Mouse (Mus musculus): ENCODE results near the gene Nkapd1. TPM values are rescaled to one million over a fixed set of nuclear protein-coding genes. Genes with fewer than 3 reads are reported as not detected.

Nkapd1 gene
- polyA plus RNA-seq, 1 experiment from 2014 or later = 20.1 TPM

GRCm38 (mm10) chr9:50604338-50604737, 12.9 kb downstream of the Nkapd1 start:
- Histone ChIP-seq H3K9ac (ENCODE audit: low read depth, low read length) (peak overlapping the region; percentile 85), H3K4me3 (ENCODE audit: low read depth, low read length) (peak overlapping the region; percentile 90), H3K4me2 (peak overlapping the region; percentile 73), H3K36me3 (ENCODE audit: control insufficient read depth, insufficient read depth, low read length) (peaks cover 23% of the 10 kb centered on the region; the same call in 1 of the 2 replicates), H3K27me3 (replicated peaks; ENCODE audit: control insufficient read depth, insufficient read depth, low read length) (no peaks in the 10 kb centered on the region), H3K27ac (ENCODE audit: low read depth, low read length) (peak overlapping the region; percentile 66), H3K4me1 (replicated peaks; ENCODE audit: control insufficient read depth, insufficient read depth, low read length) (peaks cover 15% of the 10 kb centered on the region), H3K9me3 (ENCODE audit: control insufficient read depth, low read length) (no peaks in the 10 kb centered on the region)
- DNase-seq (ENCODE audit: low spot score) = no peak
- 3% methylated on average over 6 of the region's 6 CpGs for WGBS
- ATAC-seq (replicated peaks; ENCODE audit: low FRiP score) = no peak; the same call in 1 of the 2 replicates

GRCm38 (mm10) chr9:50603998-50604324, 13.3 kb downstream of the Nkapd1 start:
- no peaks in the 10 kb centered on the region for H3K27me3 ChIP-seq (replicated peaks; ENCODE audit: control insufficient read depth, insufficient read depth, low read length)
- H3K27ac ChIP-seq (ENCODE audit: low read depth, low read length) = peak overlapping the region; percentile 66
- H3K4me2 ChIP-seq = peak overlapping the region; percentile 73
- DNase-seq (ENCODE audit: low spot score) (no peak), ATAC-seq (replicated peaks; ENCODE audit: low FRiP score) (peak; percentile 72)
- peaks cover 15% of the 10 kb centered on the region for H3K4me1 ChIP-seq (replicated peaks; ENCODE audit: control insufficient read depth, insufficient read depth, low read length)
- no peaks in the 10 kb centered on the region for H3K9me3 ChIP-seq (ENCODE audit: control insufficient read depth, low read length)
- WGBS = under 1% methylated on average over 24 of the region's 24 CpGs
- H3K9ac ChIP-seq (ENCODE audit: low read depth, low read length) = peak overlapping the region; percentile 85
- H3K36me3 ChIP-seq (ENCODE audit: control insufficient read depth, insufficient read depth, low read length) = peaks cover 24% of the 10 kb centered on the region; the same call in 1 of the 2 replicates
- H3K4me3 ChIP-seq (ENCODE audit: low read depth, low read length) = peak overlapping the region; percentile 90

DNA sequence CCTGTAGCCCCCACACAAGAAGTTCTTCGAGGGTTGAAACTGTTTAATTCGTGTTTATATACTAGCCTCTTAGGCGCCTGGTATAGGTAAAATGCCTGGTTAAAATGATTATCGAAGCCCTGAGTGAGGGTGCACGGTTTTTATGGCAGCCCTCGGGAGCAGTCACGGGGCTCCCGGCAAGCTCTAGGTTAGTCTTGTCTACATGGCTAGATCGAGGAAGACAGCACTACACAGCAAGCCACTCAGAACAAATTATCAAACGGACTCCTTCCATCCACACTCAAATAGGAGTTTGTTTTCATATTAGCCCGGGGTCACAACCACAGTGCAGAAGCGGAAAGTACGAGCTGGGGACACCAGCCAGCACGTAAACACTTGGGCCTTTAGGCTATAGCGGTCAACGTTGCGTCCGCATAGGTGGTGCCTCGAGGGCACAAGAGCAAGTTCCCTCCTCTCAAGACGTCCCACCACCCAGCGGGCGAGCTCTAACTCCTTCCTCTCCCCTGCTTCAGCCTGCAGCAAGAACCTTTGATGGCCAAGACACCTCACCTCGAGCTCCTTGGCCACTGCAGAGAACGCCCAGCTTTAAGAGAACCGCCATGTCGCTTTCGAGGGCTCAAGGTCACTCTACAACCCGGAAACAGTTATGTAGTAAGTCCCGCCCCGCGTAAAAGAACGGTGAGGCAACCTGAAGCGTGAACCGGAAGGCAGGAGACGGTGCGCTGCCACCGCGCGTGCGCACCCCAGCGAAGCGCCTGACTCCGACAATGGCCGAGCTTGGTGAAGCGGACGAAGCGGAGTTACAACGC, 13.9 kb downstream of the Nkapd1 start, which contains the start of the genes Sdhd and Timm8b:
Gene Sdhd, minus strand, starts transcription at position 624 of the 809 bp plus-strand sequence.
Gene Timm8b, plus strand, starts transcription at position 722 of the 809 bp plus-strand sequence.
- peak; percentile 90 for DNase-seq (ENCODE audit: low spot score)
- Histone ChIP-seq H3K27me3 (replicated peaks; ENCODE audit: control insufficient read depth, insufficient read depth, low read length) (no peaks in the 10 kb centered on the region), H3K27ac (ENCODE audit: low read depth, low read length) (peak within 1 kb of the TSS; percentile 66), H3K4me1 (replicated peaks; ENCODE audit: control insufficient read depth, insufficient read depth, low read length) (peaks cover 15% of the 10 kb centered on the region), H3K4me3 (ENCODE audit: low read depth, low read length) (peak within 1 kb of the TSS; percentile 90), H3K4me2 (peak within 1 kb of the TSS; percentile 73), H3K36me3 (ENCODE audit: control insufficient read depth, insufficient read depth, low read length) (peaks cover 27% of the 10 kb centered on the region), H3K9me3 (ENCODE audit: control insufficient read depth, low read length) (no peaks in the 10 kb centered on the region), H3K9ac (ENCODE audit: low read depth, low read length) (peak within 1 kb of the TSS; percentile 85)
- WGBS = under 1% methylated on average over 48 of the region's 48 CpGs
- ATAC-seq (replicated peaks; ENCODE audit: low FRiP score) = peak; percentile 90

DNA sequence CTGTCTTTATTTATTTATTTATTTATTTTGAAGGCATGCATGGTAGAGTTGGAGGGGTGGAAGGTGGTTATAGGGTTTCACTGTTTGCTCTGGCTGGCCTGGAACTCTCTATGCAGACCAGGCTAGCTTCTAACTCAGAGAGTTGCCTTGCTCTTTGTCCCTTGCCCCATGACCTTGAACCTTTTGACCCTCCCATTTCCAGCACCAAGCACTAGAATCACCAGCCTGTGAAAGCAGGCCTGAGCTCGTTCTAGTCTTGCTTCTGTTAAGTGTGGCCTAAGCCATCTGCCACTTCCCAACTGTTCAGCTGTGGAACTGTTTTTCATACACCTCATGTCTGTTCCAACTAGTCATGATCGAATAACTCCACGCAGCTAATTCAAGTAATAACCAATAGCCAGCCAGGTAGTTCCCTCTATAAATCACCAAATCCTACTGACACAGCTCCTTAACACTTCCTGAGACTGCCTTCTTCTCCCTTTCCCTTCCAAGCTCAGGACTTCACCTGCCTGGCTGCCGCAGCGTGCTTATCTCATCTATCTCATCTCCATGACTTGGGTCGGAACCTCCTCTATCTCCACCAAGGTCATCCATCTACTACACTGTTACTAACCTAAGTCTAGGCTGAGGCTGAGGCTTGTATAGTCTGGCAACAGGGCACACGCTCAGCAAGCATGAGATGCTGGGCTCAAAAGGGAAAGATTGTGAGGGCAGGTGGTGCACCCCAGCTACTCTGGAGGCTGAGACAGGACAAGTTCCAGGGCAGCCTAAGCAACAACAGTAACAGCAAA, 15.0 kb downstream of the Nkapd1 start:
- H3K9me3 ChIP-seq (ENCODE audit: control insufficient read depth, low read length) = no peaks in the 10 kb centered on the region
- 0 out of 2 replicates have a peak, but pooled peaks have one; percentile 5 for ATAC-seq (replicated peaks; ENCODE audit: low FRiP score)
- peak overlapping the region; percentile 66 for H3K27ac ChIP-seq (ENCODE audit: low read depth, low read length)
- peak overlapping the region; percentile 90 for H3K4me3 ChIP-seq (ENCODE audit: low read depth, low read length)
- peaks cover 31% of the 10 kb centered on the region for H3K36me3 ChIP-seq (ENCODE audit: control insufficient read depth, insufficient read depth, low read length)
- 54% methylated on average over 7 of the region's 7 CpGs for WGBS
- H3K4me2 ChIP-seq = peak overlapping the region; percentile 73
- H3K4me1 ChIP-seq (replicated peaks; ENCODE audit: control insufficient read depth, insufficient read depth, low read length) = peaks cover 15% of the 10 kb centered on the region
- H3K27me3 ChIP-seq (replicated peaks; ENCODE audit: control insufficient read depth, insufficient read depth, low read length) = no peaks in the 10 kb centered on the region
- DNase-seq (ENCODE audit: low spot score) = no peak
- H3K9ac ChIP-seq (ENCODE audit: low read depth, low read length) = peak overlapping the region; percentile 85

GRCm38 (mm10) chr9:50601536-50601935, 15.7 kb downstream of the Nkapd1 start:
- Histone ChIP-seq H3K9me3 (ENCODE audit: control insufficient read depth, low read length) (no peaks in the 10 kb centered on the region), H3K36me3 (ENCODE audit: control insufficient read depth, insufficient read depth, low read length) (peaks cover 36% of the 10 kb centered on the region), H3K4me3 (ENCODE audit: low read depth, low read length) (peak overlapping the region; percentile 90), H3K4me1 (replicated peaks; ENCODE audit: control insufficient read depth, insufficient read depth, low read length) (peaks cover 15% of the 10 kb centered on the region), H3K27ac (ENCODE audit: low read depth, low read length) (peak overlapping the region; percentile 66), H3K27me3 (replicated peaks; ENCODE audit: control insufficient read depth, insufficient read depth, low read length) (no peaks in the 10 kb centered on the region), H3K9ac (ENCODE audit: low read depth, low read length) (peak overlapping the region; percentile 85), H3K4me2 (peak overlapping the region; percentile 73)
- DNase-seq (ENCODE audit: low spot score) (peak; percentile 42), ATAC-seq (replicated peaks; ENCODE audit: low FRiP score) (peak; percentile 78)
- 43% methylated on average over 6 of the region's 6 CpGs for WGBS

- H3K4me3 ChIP-seq (ENCODE audit: low read depth, low read length) = no peak overlapping the region
- H3K27me3 ChIP-seq (replicated peaks; ENCODE audit: control insufficient read depth, insufficient read depth, low read length) = no peaks in the 10 kb centered on the region
- H3K4me1 ChIP-seq (replicated peaks; ENCODE audit: control insufficient read depth, insufficient read depth, low read length) = peaks cover 8% of the 10 kb centered on the region
- no peak overlapping the region for H3K4me2 ChIP-seq
- no peak overlapping the region for H3K9ac ChIP-seq (ENCODE audit: low read depth, low read length)
- no peak overlapping the region for H3K27ac ChIP-seq (ENCODE audit: low read depth, low read length)
- DNase-seq (ENCODE audit: low spot score) (no peak), ATAC-seq (replicated peaks; ENCODE audit: low FRiP score) (no peak)
- peaks cover 40% of the 10 kb centered on the region for H3K36me3 ChIP-seq (ENCODE audit: control insufficient read depth, insufficient read depth, low read length)
- WGBS = 93% methylated on average over 8 of the region's 8 CpGs
- no peaks in the 10 kb centered on the region for H3K9me3 ChIP-seq (ENCODE audit: control insufficient read depth, low read length)
Observed at GRCm38 (mm10) chr9:50596973-50597372, 20.3 kb downstream of the Nkapd1 start.

- Histone ChIP-seq H3K4me3 (ENCODE audit: low read depth, low read length) (no peak overlapping the region), H3K27ac (ENCODE audit: low read depth, low read length) (peak overlapping the region; percentile 60; the same call in 1 of the 2 replicates), H3K36me3 (ENCODE audit: control insufficient read depth, insufficient read depth, low read length) (peaks cover 37% of the 10 kb centered on the region), H3K4me1 (replicated peaks; ENCODE audit: control insufficient read depth, insufficient read depth, low read length) (no peaks in the 10 kb centered on the region), H3K4me2 (no peak overlapping the region), H3K9ac (ENCODE audit: low read depth, low read length) (no peak overlapping the region), H3K9me3 (ENCODE audit: control insufficient read depth, low read length) (no peaks in the 10 kb centered on the region), H3K27me3 (replicated peaks; ENCODE audit: control insufficient read depth, insufficient read depth, low read length) (no peaks in the 10 kb centered on the region)
- 70% methylated on average over 12 of the region's 12 CpGs for WGBS
- 0 out of 2 replicates have a peak, but pooled peaks have one; percentile 46 for ATAC-seq (replicated peaks; ENCODE audit: low FRiP score)
- DNase-seq (ENCODE audit: low spot score) = no peak
Observed at GRCm38 (mm10) chr9:50594794-50595417, 22.4 kb downstream of the Nkapd1 start.

DNA sequence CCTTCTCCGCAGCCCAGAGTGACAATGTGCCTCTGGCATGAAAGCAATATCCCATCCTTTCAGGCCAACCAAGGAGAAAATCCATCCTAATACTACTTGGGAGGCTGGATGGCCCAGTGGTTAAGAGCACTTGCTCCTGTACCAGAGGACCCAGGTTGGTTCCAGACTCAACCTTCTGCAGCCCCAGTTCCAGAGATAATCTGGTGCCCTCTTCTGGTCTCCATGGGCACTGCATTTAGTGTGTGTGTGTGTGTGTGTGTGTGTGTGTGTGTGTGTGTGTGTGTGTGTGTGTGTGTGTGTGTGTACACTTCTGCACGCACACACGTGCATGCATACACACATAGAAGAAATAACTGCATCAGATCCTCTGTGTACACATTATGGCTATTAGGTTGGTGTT, 23.7 kb downstream of the Nkapd1 start:
- H3K9me3 ChIP-seq (ENCODE audit: control insufficient read depth, low read length) = no peaks in the 10 kb centered on the region

More for the DNA sequence above, 23.7 kb downstream of the Nkapd1 start:
- H3K4me2 ChIP-seq = no peak overlapping the region
- peaks cover 26% of the 10 kb centered on the region for H3K36me3 ChIP-seq (ENCODE audit: control insufficient read depth, insufficient read depth, low read length)
- DNase-seq (ENCODE audit: low spot score) (no peak), ATAC-seq (replicated peaks; ENCODE audit: low FRiP score) (no peak)
- H3K9ac ChIP-seq (ENCODE audit: low read depth, low read length) = no peak overlapping the region
- no peak overlapping the region for H3K4me3 ChIP-seq (ENCODE audit: low read depth, low read length)
- H3K27ac ChIP-seq (ENCODE audit: low read depth, low read length) = no peak overlapping the region
- no peaks in the 10 kb centered on the region for H3K27me3 ChIP-seq (replicated peaks; ENCODE audit: control insufficient read depth, insufficient read depth, low read length)
- no peaks in the 10 kb centered on the region for H3K4me1 ChIP-seq (replicated peaks; ENCODE audit: control insufficient read depth, insufficient read depth, low read length)
- 71% methylated on average over 3 of the region's 3 CpGs for WGBS
